Mouse (Mus musculus) MEL (cell line): ENCODE results near the gene Mecom.

Source experiments
- CTCF ChIP-seq, 3 experiments: IDR thresholded peaks in 2 of 3; conservative IDR thresholded peaks in 1 of 3; 2 replicates each; pipeline ENCODE4 v1.5.1; 2011 to 2012; ENCODE audit warnings: low read length in 3 of 3, low read depth in 2 of 3, mild to moderate bottlenecking in 2 of 3, improper control_type of control experiment in 1 of 3, inconsistent platforms in 1 of 3, mixed read lengths in 1 of 3, moderate library complexity in 1 of 3; ENCODE audit not compliant: control insufficient read depth in 1 of 3, insufficient read depth in 1 of 3, poor library complexity in 1 of 3, severe bottlenecking in 1 of 3
- GATA1 ChIP-seq: IDR thresholded peaks from 2 replicates; pipeline ENCODE4 v1.6.1; 2011; ENCODE audit warnings: low read depth, low read length, improper control_type of control experiment

- TF ChIP-seq CTCF (IDR thresholded peaks at IDR 0.05 in 2 of 3, conservative IDR thresholded peaks at IDR 0.05 in 1 of 3; ENCODE audit: control insufficient read depth in 1 of 3, insufficient read depth in 1 of 3, low read depth in 2 of 3, low read length in 3 of 3, poor library complexity in 1 of 3, severe bottlenecking in 1 of 3) (no peak), GATA1 (no peak)
Measured at GRCm38 (mm10) chr3:30244401-30244871, 303.4 kb downstream of the Mecom start.
